Mouse (Mus musculus) mammary gland, adult 2 months (tissue): ENCODE measurements around the gene Dgat2l6. TPM values are rescaled to one million over a fixed set of nuclear protein-coding genes. Genes with fewer than 3 reads are reported as not detected.

Experiments
- polyA plus RNA-seq: library from polyadenylated mRNA; depleted of rRNA; stranded (reverse); fragments of >200 nt; gene quantifications from 2 replicates; pipeline ENCODE4 v1.2.3, GENCODE M21; 2012; ENCODE audit warnings: low replicate concordance; rRNA removed

Gene Dgat2l6
- 0.47 TPM in 1 of 2 replicates, not detected in the other for polyA plus RNA-seq

DNA sequence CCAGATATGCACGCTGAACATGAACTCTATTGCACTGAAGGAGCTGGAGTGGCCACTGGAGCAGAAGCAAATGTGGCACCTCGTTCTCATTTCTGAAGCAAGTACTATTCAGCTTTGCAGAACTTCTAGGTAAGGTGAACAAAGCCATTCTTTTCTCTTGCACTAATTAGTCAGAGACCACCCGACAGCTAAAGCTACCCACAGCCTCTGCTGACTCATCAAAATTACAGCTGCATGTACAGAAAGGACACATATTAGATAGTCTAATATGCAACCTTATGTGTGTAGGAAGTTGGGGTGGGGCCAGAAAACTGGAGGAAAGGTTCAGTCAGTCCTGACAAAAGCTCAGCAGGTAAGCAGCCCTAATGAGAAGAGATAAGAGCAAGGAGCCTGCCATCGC, at the start of gene Dgat2l6:
TSS of gene Dgat2l6 (plus strand) at position 368 of the 400 bp plus-strand sequence.

GRCm38 (mm10) chrX:100494068-100494978, 30.3 kb upstream of the Dgat2l6 start, which contains the start of gene Igbp1:
Igbp1 (plus strand) TSS chrX:100494291.

GRCm38 (mm10) chrX:100571951-100572350, 47.3 kb downstream of the Dgat2l6 start, which contains the start of gene Awat1:
Awat1 (plus strand) TSS chrX:100572251.

GRCm38 (mm10) chrX:100594791-100595190, 70.2 kb downstream of the Dgat2l6 start, which contains the start of gene P2ry4:
P2ry4 (minus strand) TSS chrX:100594869.

Other genes starting within 250 kb of the Dgat2l6 start
- gene Otud6a, start 95.8 kb upstream of the Dgat2l6 start, polyA plus RNA-seq = not detected in 2 replicates
- 0.56 and 1.7 TPM in 2 replicates for gene Awat2, start 82.1 kb upstream of the Dgat2l6 start, polyA plus RNA-seq
- 12.5 and 29.6 TPM in 2 replicates for gene Igbp1, start 30.5 kb upstream of the Dgat2l6 start, polyA plus RNA-seq
- 2.7 TPM in 1 of 2 replicates, not detected in the other for gene Awat1, start 47.4 kb downstream of the Dgat2l6 start, polyA plus RNA-seq
- 0.08 and 0.27 TPM in 2 replicates for gene P2ry4, start 70.0 kb downstream of the Dgat2l6 start, polyA plus RNA-seq
- gene Arr3, start 80.7 kb downstream of the Dgat2l6 start, polyA plus RNA-seq = not detected in 2 replicates
- gene Kif4, start 100.9 kb downstream of the Dgat2l6 start, polyA plus RNA-seq = 0.17 and 0.37 TPM in 2 replicates
- 10.2 and 17.8 TPM in 2 replicates for gene Pdzd11, start 101.7 kb downstream of the Dgat2l6 start, polyA plus RNA-seq
- gene Gdpd2, start 205.0 kb downstream of the Dgat2l6 start, polyA plus RNA-seq = 1.2 and 4.5 TPM in 2 replicates
- gene Dlg3, start 242.9 kb downstream of the Dgat2l6 start, polyA plus RNA-seq = 5.3 and 8.4 TPM in 2 replicates